Mouse (Mus musculus) kidney, postnatal 0 days (tissue): ENCODE results near the gene Pax8. TPM values are rescaled to one million over a fixed set of nuclear protein-coding genes. Genes with fewer than 3 reads are reported as not detected.

Experiments used
- ATAC-seq: fragments of 200-750 bp; cut with Nextera tagmentation; replicated peaks from 2 replicates; pipeline ENCODE4 v1.8.0; 2017; ENCODE audit warnings: low read depth, moderate number of reproducible peaks, moderate TSS enrichment, moderate library complexity; ENCODE audit not compliant: low FRiP score
- DNase-seq: peaks from one replicate; pipeline ENCODE4 v3.0.0-alpha.2; 2016; ENCODE audit warnings: low spot score
- H3K27ac ChIP-seq: fragments of 300-500 bp; sonication (generic); 2 replicates; pipeline ENCODE4 v1.5.1; 2014; ENCODE audit warnings: mild to moderate bottlenecking
- H3K27me3 ChIP-seq: fragments of 300-500 bp; sonication (generic); 2 replicates; pipeline ENCODE4 v1.6.1; 2014; ENCODE audit warnings: low read length, mixed read lengths; ENCODE audit not compliant: insufficient read depth
- H3K36me3 ChIP-seq: fragments of 300-500 bp; sonication (generic); 2 replicates; pipeline ENCODE4 v1.6.1; 2014; ENCODE audit warnings: low read length, mixed read lengths; ENCODE audit not compliant: insufficient read depth
- H3K4me1 ChIP-seq: fragments of 300-500 bp; sonication (generic); replicated peaks from 2 replicates; pipeline ENCODE4 v1.6.1; 2014; ENCODE audit warnings: antibody characterized with exemption, low read length, mixed read lengths; ENCODE audit not compliant: insufficient read depth
- H3K4me2 ChIP-seq: fragments of 300-500 bp; sonication (generic); 2 replicates; pipeline ENCODE4 v1.6.1; 2014; ENCODE audit warnings: mild to moderate bottlenecking, low read length, moderate library complexity, mixed read lengths
- H3K4me3 ChIP-seq: fragments of 300-500 bp; sonication (generic); replicated peaks from 2 replicates; pipeline ENCODE4 v1.5.1; 2014; ENCODE audit warnings: low read depth, low read length
- H3K9ac ChIP-seq: fragments of 300-500 bp; sonication (generic); 2 replicates; pipeline ENCODE4 v1.6.1; 2014; ENCODE audit warnings: low read depth, low read length
- H3K9me3 ChIP-seq: fragments of 300-500 bp; sonication (generic); replicated peaks from 2 replicates; pipeline ENCODE4 v1.6.1; 2016; ENCODE audit warnings: low read length, inconsistent platforms, mixed read lengths
- CTCF ChIP-seq: IDR thresholded peaks from 2 replicates; pipeline ENCODE4 v1.5.1; 2016; ENCODE audit warnings: antibody characterized with exemption, low read depth, mild to moderate bottlenecking, moderate library complexity
- WGBS: fragments of 180-500 bp; shearing (Covaris S2); extraction: QIAGEN DNeasy Blood & Tissue Kit; methylation state at CpG from one replicate; pipeline ENCODE4 v1.1.7; 2014; 5-methylcytosine and 5-hydroxymethylcytosine counted together
- polyA plus RNA-seq: library from polyadenylated mRNA; unstranded; fragments of >200 nt; fragmentation: Nextera tagmentation; extraction: Ambion mirVana; gene quantifications from 2 replicates; pipeline ENCODE4 v1.2.1, GENCODE M21; 2015

Pax8 gene
- polyA plus RNA-seq, 1 experiment from 2014 or later: 116 TPM

- peak overlapping the region; percentile 36; the same call in 1 of the 2 replicates for H3K4me2 ChIP-seq
Measured at GRCm38 (mm10) chr2:24469102-24469501, 6.3 kb downstream of the Pax8 start.

GRCm38 (mm10) chr2:24468430-24468829 lies 7.0 kb downstream of the Pax8 start:
- ATAC-seq: no peak
- WGBS: 19% methylated on average over 1 of the region's 1 CpGs
- Histone ChIP-seq H3K4me3 (no peak overlapping the region), H3K9ac (no peak overlapping the region), H3K4me2 (no peak overlapping the region), H3K4me1 (peaks cover 26% of the 10 kb centered on the region), H3K9me3 (no peaks in the 10 kb centered on the region), H3K27me3 (no peaks in the 10 kb centered on the region), H3K36me3 (no peaks in the 10 kb centered on the region), H3K27ac (peak overlapping the region; percentile 82)
- DNase-seq: no peak
- TF ChIP-seq CTCF: no peak

More at GRCm38 (mm10) chr2:24469102-24469501, 6.3 kb downstream of the Pax8 start:
- TF ChIP-seq CTCF: no peak
- H3K4me1 ChIP-seq: peaks cover 26% of the 10 kb centered on the region
- no peak overlapping the region for H3K4me3 ChIP-seq
- H3K27me3 ChIP-seq: no peaks in the 10 kb centered on the region; the same call in 1 of the 2 replicates
- H3K36me3 ChIP-seq: no peaks in the 10 kb centered on the region
- H3K9me3 ChIP-seq: no peaks in the 10 kb centered on the region
- ATAC-seq (peak; percentile 60), DNase-seq (peak; percentile 52)
- H3K27ac ChIP-seq: peak overlapping the region; percentile 82
- WGBS: 38% methylated on average over 4 of the region's 4 CpGs
- H3K9ac ChIP-seq: no peak overlapping the region

GRCm38 (mm10) chr2:24467156-24467555 lies 8.2 kb downstream of the Pax8 start:
- Histone ChIP-seq H3K9me3 (no peaks in the 10 kb centered on the region), H3K4me1 (peaks cover 30% of the 10 kb centered on the region), H3K9ac (no peak overlapping the region), H3K27me3 (no peaks in the 10 kb centered on the region), H3K4me2 (peak overlapping the region; percentile 18; the same call in 1 of the 2 replicates), H3K27ac (0 out of 2 replicates have a peak overlapping the region, but pooled peaks have one; percentile 22), H3K36me3 (no peaks in the 10 kb centered on the region), H3K4me3 (no peak overlapping the region)
- no peak for DNase-seq
- WGBS: 7% methylated on average over 1 of the region's 1 CpGs
- no peak for TF ChIP-seq CTCF
- no peak for ATAC-seq

GRCm38 (mm10) chr2:24460808-24461127 lies 14.6 kb downstream of the Pax8 start:
- Histone ChIP-seq H3K27ac (peak overlapping the region; percentile 71; the same call in 1 of the 2 replicates), H3K9me3 (no peaks in the 10 kb centered on the region), H3K36me3 (0 out of 2 replicates have a peak, but pooled peaks cover 3% of the 10 kb centered on the region), H3K4me1 (peaks cover 33% of the 10 kb centered on the region), H3K4me3 (no peak overlapping the region), H3K4me2 (0 out of 2 replicates have a peak overlapping the region, but pooled peaks have one; percentile 13), H3K27me3 (no peaks in the 10 kb centered on the region), H3K9ac (no peak overlapping the region)
- no peak for DNase-seq
- no peak for TF ChIP-seq CTCF
- peak; percentile 89 for ATAC-seq
- WGBS: 23% methylated on average over 2 of the region's 2 CpGs

GRCm38 (mm10) chr2:24460112-24460807 lies 15.1 kb downstream of the Pax8 start:
- TF ChIP-seq CTCF: no peak
- no peaks in the 10 kb centered on the region for H3K9me3 ChIP-seq
- peaks cover 38% of the 10 kb centered on the region for H3K4me1 ChIP-seq
- H3K36me3 ChIP-seq: 0 out of 2 replicates have a peak, but pooled peaks cover 3% of the 10 kb centered on the region
- WGBS: 27% methylated on average over 9 of the region's 9 CpGs
- ATAC-seq (no peak), DNase-seq (no peak)
- 0 out of 2 replicates have a peak overlapping the region, but pooled peaks have one; percentile 13 for H3K4me2 ChIP-seq
- no peak overlapping the region for H3K9ac ChIP-seq
- no peaks in the 10 kb centered on the region for H3K27me3 ChIP-seq
- peak overlapping the region; percentile 56; the same call in 1 of the 2 replicates for H3K27ac ChIP-seq
- no peak overlapping the region for H3K4me3 ChIP-seq

- Histone ChIP-seq H3K9me3 (no peaks in the 10 kb centered on the region), H3K4me2 (no peak overlapping the region), H3K4me1 (peaks cover 41% of the 10 kb centered on the region), H3K4me3 (no peak overlapping the region), H3K27ac (no peak overlapping the region; the same call in 1 of the 2 replicates), H3K9ac (no peak overlapping the region), H3K27me3 (no peaks in the 10 kb centered on the region), H3K36me3 (0 out of 2 replicates have a peak, but pooled peaks cover 3% of the 10 kb centered on the region)
- 70% methylated on average over 4 of the region's 4 CpGs for WGBS
- DNase-seq (no peak), ATAC-seq (no peak)
- TF ChIP-seq CTCF: no peak
Measured at GRCm38 (mm10) chr2:24456841-24457240, 18.6 kb downstream of the Pax8 start.
